Mouse (Mus musculus): ENCODE data around the gene Mfsd4b2. TPM values are rescaled to one million over a fixed set of nuclear protein-coding genes. Genes with fewer than 3 reads are reported as not detected.
"Not testable (repeated sequence)": the region's sequence is repeated elsewhere in the genome, so short reads cannot be mapped to it uniquely, and the experiment has no call there.

Gene Mfsd4b2
- polyA plus RNA-seq, 1 experiment from 2014 or later, result not detected

DNA sequence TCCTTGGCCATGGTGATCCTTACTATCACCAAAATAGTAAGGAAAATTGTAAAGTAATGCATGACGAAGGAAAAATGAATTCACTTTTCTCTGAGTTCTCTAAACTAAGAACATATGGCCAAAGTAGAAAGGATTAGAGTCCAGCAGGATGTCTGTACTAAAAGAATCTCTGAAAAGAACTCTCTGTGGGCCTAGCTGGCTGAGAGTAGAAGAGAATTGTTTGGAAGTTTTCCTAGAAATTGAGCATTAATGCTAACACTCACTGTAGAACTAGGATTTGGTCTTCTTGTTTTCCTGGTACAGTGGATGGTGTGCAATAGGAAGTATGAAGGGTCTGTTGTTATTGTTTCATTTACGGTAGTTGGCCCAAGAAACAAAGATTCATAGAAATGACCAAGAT, 28.4 kb upstream of the Mfsd4b2 start:
- Histone ChIP-seq H3K4me1 (replicated peaks; ENCODE audit: control insufficient read depth, insufficient read depth, low read length) (0 out of 2 replicates have a peak, but pooled peaks cover 3% of the 10 kb centered on the region), H3K4me3 (replicated peaks; ENCODE audit: low read length) (no peak overlapping the region), H3K36me3 (replicated peaks; ENCODE audit: control insufficient read depth, insufficient read depth) (no peaks in the 10 kb centered on the region), H3K9me3 (ENCODE audit: control insufficient read depth, low read length) (no peaks in the 10 kb centered on the region), H3K27ac (no peak overlapping the region), H3K9ac (no peak overlapping the region), H3K27me3 (ENCODE audit: control insufficient read depth, insufficient read depth, low read length) (peaks cover 5% of the 10 kb centered on the region; the same call in 1 of the 2 replicates), H3K4me2 (replicated peaks) (no peak overlapping the region)
- ATAC-seq (ENCODE audit: low FRiP score) (no peak), DNase-seq (ENCODE audit: low spot score) (no peak)
- 83% methylated on average over 2 of the region's 2 CpGs for WGBS

DNA sequence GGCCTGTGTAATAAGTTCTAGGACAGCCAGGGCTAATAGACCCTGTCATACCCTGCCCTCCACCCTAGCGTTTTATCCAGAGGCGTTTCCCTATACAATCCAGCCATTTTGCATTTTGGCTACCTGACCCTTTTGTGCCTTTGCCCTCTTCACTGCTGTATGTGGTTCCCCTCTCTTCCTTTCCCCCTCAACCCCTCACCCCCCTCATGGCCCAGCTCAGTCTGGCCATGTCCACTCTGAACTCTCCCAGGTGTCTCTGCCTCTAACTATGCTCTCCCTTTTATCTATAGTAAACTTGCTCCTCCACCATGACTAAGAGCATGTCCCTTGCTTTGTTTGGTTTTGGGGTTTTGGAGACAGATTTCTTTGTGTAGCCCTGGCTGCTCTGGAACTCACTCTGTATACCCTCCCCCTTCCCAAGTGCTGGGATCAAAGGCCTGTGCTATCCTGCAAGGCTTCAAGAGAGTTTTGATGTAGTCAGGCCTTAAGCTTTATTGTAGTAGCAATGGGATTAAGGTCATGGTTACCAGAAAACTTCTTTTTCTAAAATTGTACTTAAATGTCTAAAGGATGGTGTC, 22.7 kb upstream of the Mfsd4b2 start:
- no peak overlapping the region for H3K4me3 ChIP-seq (replicated peaks; ENCODE audit: low read length)
- H3K4me1 ChIP-seq (replicated peaks; ENCODE audit: control insufficient read depth, insufficient read depth, low read length), result no peaks in the 10 kb centered on the region
- H3K4me2 ChIP-seq (replicated peaks), result no peak overlapping the region
- no peaks in the 10 kb centered on the region for H3K27me3 ChIP-seq (ENCODE audit: control insufficient read depth, insufficient read depth, low read length)
- no peaks in the 10 kb centered on the region for H3K9me3 ChIP-seq (ENCODE audit: control insufficient read depth, low read length)
- no peak overlapping the region for H3K9ac ChIP-seq
- DNase-seq (ENCODE audit: low spot score) (no peak), ATAC-seq (ENCODE audit: low FRiP score) (no peak)
- H3K36me3 ChIP-seq (replicated peaks; ENCODE audit: control insufficient read depth, insufficient read depth), result no peaks in the 10 kb centered on the region
- 93% methylated on average over 2 of the region's 2 CpGs for WGBS
- H3K27ac ChIP-seq, result no peak overlapping the region

DNA sequence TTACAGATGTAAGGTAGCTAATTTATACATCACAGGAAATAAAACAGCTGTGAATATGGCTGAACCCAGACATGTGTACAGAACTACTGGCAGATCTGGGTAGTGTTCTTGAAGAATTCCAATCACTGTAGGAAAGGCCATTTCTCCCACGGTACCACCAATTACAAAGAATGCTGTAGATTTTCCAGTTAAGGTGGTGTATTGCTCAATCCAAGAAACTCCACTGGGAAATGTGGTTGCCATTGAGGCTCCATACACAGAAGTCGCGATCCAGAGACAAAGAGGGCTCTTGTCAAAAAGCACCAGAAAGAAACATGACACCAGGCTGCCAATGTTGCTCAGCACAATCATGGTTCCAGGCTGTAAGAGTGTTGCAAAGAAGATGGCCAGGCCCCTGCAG, 20.5 kb upstream of the Mfsd4b2 start:
- not testable (repeated sequence) for ATAC-seq (ENCODE audit: low FRiP score); H3K36me3 ChIP-seq (replicated peaks; ENCODE audit: control insufficient read depth, insufficient read depth); H3K4me2 ChIP-seq (replicated peaks); H3K27me3 ChIP-seq (ENCODE audit: control insufficient read depth, insufficient read depth, low read length); DNase-seq (ENCODE audit: low spot score); H3K4me3 ChIP-seq (replicated peaks; ENCODE audit: low read length); H3K4me1 ChIP-seq (replicated peaks; ENCODE audit: control insufficient read depth, insufficient read depth, low read length); H3K9me3 ChIP-seq (ENCODE audit: control insufficient read depth, low read length); H3K9ac ChIP-seq; H3K27ac ChIP-seq
- WGBS, result 80% methylated on average over 3 of the region's 3 CpGs

DNA sequence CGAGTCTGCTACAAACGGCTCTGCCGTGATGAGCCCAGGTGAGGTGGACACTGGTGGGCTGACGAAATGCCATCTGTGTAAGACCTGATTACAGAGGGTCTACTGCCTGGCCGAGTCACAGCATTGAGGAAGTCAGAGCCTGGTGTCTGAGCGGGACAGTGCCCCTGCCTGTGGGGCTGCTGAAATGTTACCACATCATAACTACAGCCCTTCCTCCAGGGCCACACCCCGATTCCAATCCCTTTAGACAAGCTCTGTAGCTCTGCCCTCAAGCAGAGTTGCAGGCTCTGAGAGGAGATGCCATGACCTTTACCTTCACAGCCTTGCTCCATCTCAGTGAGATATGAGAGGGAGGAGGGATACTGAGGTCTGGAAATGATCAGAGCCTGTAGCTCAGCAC, 9.8 kb upstream of the Mfsd4b2 start:
- 86% methylated on average over 7 of the region's 7 CpGs for WGBS
- Histone ChIP-seq H3K4me1 (replicated peaks; ENCODE audit: control insufficient read depth, insufficient read depth, low read length) (no peaks in the 10 kb centered on the region), H3K9me3 (ENCODE audit: control insufficient read depth, low read length) (no peaks in the 10 kb centered on the region), H3K27me3 (ENCODE audit: control insufficient read depth, insufficient read depth, low read length) (no peaks in the 10 kb centered on the region), H3K9ac (no peak overlapping the region), H3K27ac (no peak overlapping the region), H3K4me3 (replicated peaks; ENCODE audit: low read length) (no peak overlapping the region), H3K36me3 (replicated peaks; ENCODE audit: control insufficient read depth, insufficient read depth) (no peaks in the 10 kb centered on the region), H3K4me2 (replicated peaks) (no peak overlapping the region)
- ATAC-seq (ENCODE audit: low FRiP score), result no peak
- DNase-seq (ENCODE audit: low spot score), result no peak

DNA sequence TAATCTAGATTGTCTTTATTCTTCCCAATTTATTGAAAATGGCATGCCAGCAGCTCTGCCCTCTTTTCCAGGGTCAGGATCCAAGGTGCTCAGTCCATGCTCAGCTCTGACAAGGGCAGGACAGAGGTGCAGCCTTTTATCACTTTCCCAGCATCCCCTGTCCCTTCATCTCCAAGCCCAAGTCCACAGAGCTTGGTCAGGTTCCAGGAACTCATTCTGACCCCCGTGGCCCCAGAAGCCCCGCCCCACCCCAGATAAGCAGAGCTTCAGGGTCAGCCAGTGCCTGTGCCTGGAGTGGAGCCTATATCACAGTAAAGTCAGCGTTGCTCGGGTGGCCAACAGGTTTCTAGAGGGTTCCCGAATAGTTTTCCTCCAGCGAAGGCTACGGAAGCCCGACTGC, 2.2 kb downstream of the Mfsd4b2 start:
- H3K9me3 ChIP-seq (ENCODE audit: control insufficient read depth, low read length); H3K9ac ChIP-seq; H3K4me1 ChIP-seq (replicated peaks; ENCODE audit: control insufficient read depth, insufficient read depth, low read length); H3K36me3 ChIP-seq (replicated peaks; ENCODE audit: control insufficient read depth, insufficient read depth); DNase-seq (ENCODE audit: low spot score); H3K4me2 ChIP-seq (replicated peaks); H3K27ac ChIP-seq; ATAC-seq (ENCODE audit: low FRiP score); H3K4me3 ChIP-seq (replicated peaks; ENCODE audit: low read length): not testable (repeated sequence)
- peaks cover 18% of the 10 kb centered on the region for H3K27me3 ChIP-seq (ENCODE audit: control insufficient read depth, insufficient read depth, low read length)
- 75% methylated on average over 8 of the region's 8 CpGs for WGBS

DNA sequence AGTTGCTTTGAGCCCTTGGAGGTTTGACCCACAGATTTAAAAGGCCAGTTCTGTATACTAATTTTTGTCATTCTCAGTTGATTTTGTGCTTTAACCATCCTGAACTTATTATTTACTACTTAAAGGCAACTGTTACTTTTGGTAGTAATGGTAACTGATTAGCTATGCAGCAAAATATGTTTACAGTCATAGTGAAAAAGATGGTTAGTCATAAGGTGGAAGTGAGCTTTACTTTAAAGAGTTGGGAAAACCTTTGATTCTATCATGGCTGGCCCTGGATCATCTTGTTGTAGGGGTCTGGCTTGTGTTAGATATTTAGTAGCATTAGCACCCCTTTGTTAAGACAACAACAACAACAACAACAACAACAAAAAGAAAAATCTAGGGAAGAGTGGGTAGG, 14.1 kb downstream of the Mfsd4b2 start:
- Histone ChIP-seq H3K4me3 (replicated peaks; ENCODE audit: low read length) (no peak overlapping the region), H3K36me3 (replicated peaks; ENCODE audit: control insufficient read depth, insufficient read depth) (no peaks in the 10 kb centered on the region), H3K27ac (no peak overlapping the region), H3K4me2 (replicated peaks) (no peak overlapping the region), H3K27me3 (ENCODE audit: control insufficient read depth, insufficient read depth, low read length) (no peaks in the 10 kb centered on the region), H3K9me3 (ENCODE audit: control insufficient read depth, low read length) (no peaks in the 10 kb centered on the region), H3K4me1 (replicated peaks; ENCODE audit: control insufficient read depth, insufficient read depth, low read length) (no peaks in the 10 kb centered on the region), H3K9ac (no peak overlapping the region)
- no peak for ATAC-seq (ENCODE audit: low FRiP score)
- no peak for DNase-seq (ENCODE audit: low spot score)

DNA sequence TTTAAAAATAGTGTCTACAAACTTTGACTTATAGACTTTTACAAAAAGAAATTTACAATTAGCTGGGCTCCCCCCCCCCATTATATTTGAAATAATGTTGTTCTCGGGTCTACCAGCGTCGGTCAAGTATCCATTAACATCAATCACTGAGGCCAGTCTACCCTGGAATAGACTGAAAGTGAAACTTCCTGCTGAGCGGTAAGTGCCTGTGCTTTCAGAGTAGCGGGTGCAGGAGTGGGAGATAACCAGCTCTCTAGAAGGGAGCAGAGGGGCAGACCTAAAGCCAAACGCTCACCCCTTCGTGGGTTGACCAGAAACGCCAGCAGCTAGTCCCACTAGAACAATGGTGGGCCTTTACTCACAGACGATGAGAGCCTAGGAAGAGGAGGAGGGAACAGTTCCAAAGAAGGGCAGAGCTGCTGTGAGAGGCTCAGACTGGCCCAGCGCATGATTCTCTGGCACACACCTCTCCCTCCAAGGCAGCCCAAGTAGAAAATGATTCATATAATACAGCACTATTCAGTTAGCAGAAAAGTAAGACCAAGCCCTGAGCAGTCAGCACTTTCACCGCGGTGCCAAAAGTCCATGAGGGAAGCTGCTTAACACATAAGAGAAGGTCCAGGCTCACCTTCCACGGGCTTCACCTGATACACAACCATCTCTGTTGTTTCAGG, 17.8 kb downstream of the Mfsd4b2 start:
- Histone ChIP-seq H3K27ac (no peak overlapping the region), H3K9me3 (ENCODE audit: control insufficient read depth, low read length) (no peaks in the 10 kb centered on the region), H3K36me3 (replicated peaks; ENCODE audit: control insufficient read depth, insufficient read depth) (no peaks in the 10 kb centered on the region), H3K9ac (no peak overlapping the region), H3K4me2 (replicated peaks) (no peak overlapping the region), H3K27me3 (ENCODE audit: control insufficient read depth, insufficient read depth, low read length) (no peaks in the 10 kb centered on the region), H3K4me3 (replicated peaks; ENCODE audit: low read length) (no peak overlapping the region), H3K4me1 (replicated peaks; ENCODE audit: control insufficient read depth, insufficient read depth, low read length) (no peaks in the 10 kb centered on the region)
- ATAC-seq (ENCODE audit: low FRiP score) (no peak), DNase-seq (ENCODE audit: low spot score) (no peak)
- WGBS, result 70% methylated on average over 13 of the region's 13 CpGs

DNA sequence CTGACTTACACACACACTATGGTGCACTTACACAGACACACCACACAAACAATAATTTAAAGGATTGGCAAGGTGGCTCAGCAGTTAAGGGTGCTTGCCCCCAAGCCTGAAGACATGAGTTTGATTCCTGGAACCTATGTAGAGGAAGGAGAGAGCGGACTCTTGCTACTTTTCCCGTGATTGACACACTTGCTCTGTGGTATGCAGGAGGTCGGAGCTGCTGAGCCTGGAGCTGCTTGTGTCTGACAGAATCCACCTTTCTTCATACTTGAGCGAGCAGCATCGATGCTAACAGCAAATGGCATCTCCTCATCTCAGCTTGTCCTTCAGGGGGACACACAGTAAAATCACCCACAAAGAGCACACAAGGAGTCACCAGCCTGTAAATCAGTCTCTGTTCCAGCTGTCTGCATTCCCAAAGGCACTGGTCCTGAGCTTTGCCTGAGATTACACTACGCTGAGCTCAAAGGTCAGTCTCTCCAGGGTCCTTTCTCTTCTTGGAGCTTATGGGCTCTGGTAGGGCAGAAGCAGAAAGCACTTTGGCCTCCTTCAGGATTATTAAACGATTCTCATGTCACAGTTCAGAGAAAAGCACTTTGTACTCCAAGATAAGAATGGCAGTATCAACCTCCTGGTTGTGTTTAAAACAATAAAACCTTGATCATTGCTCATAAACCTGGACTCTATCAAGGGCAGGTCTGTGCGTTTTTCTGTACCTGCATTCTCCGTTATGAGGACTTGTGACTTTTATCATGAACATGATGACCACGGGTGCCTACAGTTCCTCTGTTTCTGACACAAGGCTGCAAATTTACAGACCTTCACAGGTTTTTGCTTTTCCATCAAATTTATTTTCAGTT, 19.7 kb downstream of the Mfsd4b2 start:
- DNase-seq (ENCODE audit: low spot score), result no peak
- Histone ChIP-seq H3K9me3 (ENCODE audit: control insufficient read depth, low read length) (no peaks in the 10 kb centered on the region), H3K9ac (no peak overlapping the region), H3K27ac (no peak overlapping the region), H3K27me3 (ENCODE audit: control insufficient read depth, insufficient read depth, low read length) (no peaks in the 10 kb centered on the region), H3K36me3 (replicated peaks; ENCODE audit: control insufficient read depth, insufficient read depth) (no peaks in the 10 kb centered on the region), H3K4me3 (replicated peaks; ENCODE audit: low read length) (no peak overlapping the region), H3K4me2 (replicated peaks) (no peak overlapping the region), H3K4me1 (replicated peaks; ENCODE audit: control insufficient read depth, insufficient read depth, low read length) (no peaks in the 10 kb centered on the region)
- ATAC-seq (ENCODE audit: low FRiP score), result no peak
- 83% methylated on average over 10 of the region's 10 CpGs for WGBS

DNA sequence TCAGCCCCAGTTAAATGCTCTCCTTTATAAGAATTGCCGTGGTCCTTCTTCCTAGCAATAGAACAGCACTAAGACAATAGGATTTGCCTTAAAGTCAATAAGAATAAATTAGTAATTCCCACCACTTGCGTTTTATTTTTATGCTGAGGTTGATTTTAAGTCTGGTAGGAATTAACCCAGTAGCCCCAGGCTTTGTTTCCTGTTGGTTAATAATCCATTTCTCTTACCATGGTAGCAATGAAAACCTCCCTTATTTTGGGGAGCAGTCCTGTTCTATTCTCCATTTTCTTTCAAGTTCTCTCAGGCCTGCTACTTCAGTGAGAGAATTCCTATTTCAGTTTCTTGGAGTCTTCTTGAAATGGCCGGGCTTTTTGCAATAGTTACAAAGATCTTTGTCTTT, 22.5 kb downstream of the Mfsd4b2 start:
- no peaks in the 10 kb centered on the region for H3K27me3 ChIP-seq (ENCODE audit: control insufficient read depth, insufficient read depth, low read length)
- ATAC-seq (ENCODE audit: low FRiP score) (no peak), DNase-seq (ENCODE audit: low spot score) (no peak)
- H3K27ac ChIP-seq, result no peak overlapping the region
- no peaks in the 10 kb centered on the region for H3K9me3 ChIP-seq (ENCODE audit: control insufficient read depth, low read length)
- no peak overlapping the region for H3K9ac ChIP-seq
- 0 out of 2 replicates have a peak, but pooled peaks cover 5% of the 10 kb centered on the region for H3K4me1 ChIP-seq (replicated peaks; ENCODE audit: control insufficient read depth, insufficient read depth, low read length)
- no peak overlapping the region for H3K4me2 ChIP-seq (replicated peaks)
- H3K4me3 ChIP-seq (replicated peaks; ENCODE audit: low read length), result no peak overlapping the region
- 83% methylated on average over 3 of the region's 3 CpGs for WGBS
- no peaks in the 10 kb centered on the region for H3K36me3 ChIP-seq (replicated peaks; ENCODE audit: control insufficient read depth, insufficient read depth)

Data from hindbrain, embryonic 14.5 days (tissue).